Mouse (Mus musculus) heart, postnatal 14 days (tissue): ENCODE data around the gene Tubgcp3. TPM values are rescaled to one million over a fixed set of nuclear protein-coding genes. Genes with fewer than 3 reads are reported as not detected.
A peak's percentile ranks its signal among the peaks of the same experiment; 100 is the strongest.
"Not testable (repeated sequence)": the region's sequence is repeated elsewhere in the genome, so short reads cannot be mapped to it uniquely, and the experiment has no call there.

Source experiments
- DNase-seq, 2 experiments: peaks; one replicate each; pipeline ENCODE4 v3.0.0; 2021 to 2022
- intact Hi-C: fragments of 180-260 bp; cut with DNase I; formaldehyde crosslinking; loops from one replicate; pipeline ENCODE4 v1.15.1; 2025
- total RNA-seq, 2 experiments: library from RNA; stranded (reverse); gene quantifications; 2 replicates each; pipeline ENCODE4 v1.2.3; 2021

Gene Tubgcp3
- total RNA-seq, 2 experiments from 2014 or later: 15.5 to 16.0 TPM

- intact Hi-C loops: no loop called here
- DNase-seq: no peak
These were observed 25.5 kb downstream of the Tubgcp3 start for GRCm38 (mm10) chr8:12646536-12646935.

- intact Hi-C loops: no loop called here
- DNase-seq: no peak
These were observed 27.2 kb downstream of the Tubgcp3 start for GRCm38 (mm10) chr8:12644894-12645293.

- intact Hi-C loops: no loop called here
- DNase-seq: no peak
These were observed 27.7 kb downstream of the Tubgcp3 start for GRCm38 (mm10) chr8:12644341-12644740.

GRCm38 (mm10) chr8:12641527-12641926 lies 30.5 kb downstream of the Tubgcp3 start:
- no peak for DNase-seq
- intact Hi-C loops: no loop called here

GRCm38 (mm10) chr8:12638446-12638845 lies 33.6 kb downstream of the Tubgcp3 start:
- intact Hi-C loops: no loop called here
- DNase-seq: no peak

- DNase-seq: no peak
- intact Hi-C loops: no loop called here
These were observed 36.7 kb downstream of the Tubgcp3 start for GRCm38 (mm10) chr8:12635366-12635765.

- DNase-seq: peak; percentile 36 to 67
- intact Hi-C loops: loop anchor here (5.0 kb wide), 1 partner anchor 672 kb away; no protein-coding TSS in a partner anchor
These were observed 43.0 kb downstream of the Tubgcp3 start for GRCm38 (mm10) chr8:12629079-12629478.

- intact Hi-C loops: loop anchor here (5.0 kb wide), 1 partner anchor 669 kb away; no protein-coding TSS in a partner anchor
- no peak for DNase-seq
These were observed 46.2 kb downstream of the Tubgcp3 start for GRCm38 (mm10) chr8:12625890-12626289.

GRCm38 (mm10) chr8:12621550-12622222 lies 50.4 kb downstream of the Tubgcp3 start:
- DNase-seq: no peak
- intact Hi-C loops: no loop called here

- intact Hi-C loops: not testable (repeated sequence)
- peak in 1 of 2 experiments; percentile 16 for DNase-seq
These were observed 54.7 kb downstream of the Tubgcp3 start for GRCm38 (mm10) chr8:12617369-12617768.

- intact Hi-C loops: no loop called here
- no peak for DNase-seq
These were observed 58.8 kb downstream of the Tubgcp3 start for GRCm38 (mm10) chr8:12613201-12613600.

- intact Hi-C loops: no loop called here
- no peak for DNase-seq
These were observed 62.1 kb downstream of the Tubgcp3 start for GRCm38 (mm10) chr8:12609752-12610449.

- DNase-seq: no peak
- intact Hi-C loops: no loop called here
These were observed 63.2 kb downstream of the Tubgcp3 start for GRCm38 (mm10) chr8:12608810-12609209.

GRCm38 (mm10) chr8:12607223-12607622 lies 64.8 kb downstream of the Tubgcp3 start:
- DNase-seq: peak; percentile 61 to 81
- intact Hi-C loops: loop anchor here (2.0 kb wide), 1 partner anchor 70 kb away; no protein-coding TSS in a partner anchor

- no peak for DNase-seq
- intact Hi-C loops: no loop called here
These were observed 88.3 kb downstream of the Tubgcp3 start for GRCm38 (mm10) chr8:12583785-12584184.

GRCm38 (mm10) chr8:12579339-12579999 lies 92.6 kb downstream of the Tubgcp3 start:
- intact Hi-C loops: loop anchor here (5.0 kb wide), 1 partner anchor 912 kb away; no protein-coding TSS in a partner anchor
- not testable (repeated sequence) for DNase-seq

- intact Hi-C loops: loop anchor here (5.0 kb wide), 1 partner anchor 909 kb away; no protein-coding TSS in a partner anchor
- DNase-seq: no peak
These were observed 95.3 kb downstream of the Tubgcp3 start for GRCm38 (mm10) chr8:12576739-12577138.

GRCm38 (mm10) chr8:12576003-12576402 lies 96.0 kb downstream of the Tubgcp3 start:
- intact Hi-C loops: loop anchor here (5.0 kb wide), 1 partner anchor 909 kb away; no protein-coding TSS in a partner anchor

GRCm38 (mm10) chr8:12572814-12573534 lies 99.1 kb downstream of the Tubgcp3 start, which contains the start of gene Spaca7:
Spaca7 (plus strand) TSS chr8:12573029.
- intact Hi-C loops: no loop called here
- DNase-seq: no peak

More at GRCm38 (mm10) chr8:12576003-12576402, 96.0 kb downstream of the Tubgcp3 start:
- DNase-seq: no peak

GRCm38 (mm10) chr8:12566509-12566908 lies 105.5 kb downstream of the Tubgcp3 start:
- no peak for DNase-seq
- intact Hi-C loops: no loop called here
